9 mouse cellular contexts compared by ENCODE assay signal in genomic region chr14:54254670-54255202, GRCm38 (mm10). TPM values are rescaled to one million over a fixed set of nuclear protein-coding genes. Genes with fewer than 3 reads are reported as not detected.
DNase-seq lines count a peak whose midpoint lies in the region; ATAC-seq and TF ChIP-seq lines count a peak whose summit lies in the region.
"Had no signal": no experiment of that assay in that cellular context is flagged by ENCODE, and none has a peak within 500 bp of the region (broad histone marks: within the 10 kb centered on the region; RNA-seq: fewer than 3 reads in every experiment).

No protein-coding gene starts in this region.

- 69% methylated on average over 12 of the region's 12 CpGs for WGBS in forebrain, embryonic 11.5 days
- WGBS in intestine, embryonic 16.5 days = 46% methylated on average over 12 of the region's 12 CpGs
- WGBS in neural tube, embryonic 12.5 days = 74% methylated on average over 12 of the region's 12 CpGs

- ATAC-seq in forebrain, embryonic 11.5 days (replicated peaks; ENCODE audit: low FRiP score) = no peak
- no peak for ATAC-seq in intestine, embryonic 16.5 days
- no peak for ATAC-seq in neural tube, embryonic 12.5 days (ENCODE audit: low FRiP score, low read depth)

- H3K4me2 ChIP-seq in forebrain, embryonic 11.5 days (ENCODE audit: low read depth, low read length, severe bottlenecking) = peak overlapping the region; percentile 70
- H3K4me2 ChIP-seq in intestine, embryonic 16.5 days (ENCODE audit: low read depth, low read length) = peak overlapping the region; percentile 76
- peak overlapping the region; percentile 68 for H3K4me2 ChIP-seq in neural tube, embryonic 12.5 days (replicated peaks)

- H3K27me3 ChIP-seq in forebrain, embryonic 11.5 days (ENCODE audit: control insufficient read depth, insufficient read depth, low read length) = no peaks in the 10 kb centered on the region
- no peaks in the 10 kb centered on the region for H3K27me3 ChIP-seq in intestine, embryonic 16.5 days (replicated peaks; ENCODE audit: control insufficient read depth, insufficient read depth, low read length)
- 0 out of 2 replicates have a peak, but pooled peaks cover 3% of the 10 kb centered on the region for H3K27me3 ChIP-seq in neural tube, embryonic 12.5 days (replicated peaks)

- no peaks in the 10 kb centered on the region for H3K36me3 ChIP-seq in forebrain, embryonic 11.5 days (ENCODE audit: control insufficient read depth, insufficient read depth, low read length)
- no peaks in the 10 kb centered on the region for H3K36me3 ChIP-seq in intestine, embryonic 16.5 days (ENCODE audit: control insufficient read depth, insufficient read depth, low read length)
- peaks cover 2% of the 10 kb centered on the region; the same call in 1 of the 2 replicates for H3K36me3 ChIP-seq in neural tube, embryonic 12.5 days

- intact Hi-C loops in left cerebral cortex, adult 2 months (cut with DNase I) = loop anchor here (5.0 kb wide), 2 partner anchors 158 to 173 kb away; partner anchors contain the start of gene Mrpl52

- no peak for TF ChIP-seq CTCF in left cerebral cortex, adult 2 months (IDR thresholded peaks at IDR 0.05)

- H3K9ac ChIP-seq in forebrain, embryonic 11.5 days (ENCODE audit: low read length) = no peak overlapping the region
- 0 out of 2 replicates have a peak overlapping the region, but pooled peaks have one; percentile 1 for H3K9ac ChIP-seq in intestine, embryonic 16.5 days (ENCODE audit: low read depth, low read length)
- no peak overlapping the region for H3K9ac ChIP-seq in neural tube, embryonic 12.5 days

- H3K4me3 ChIP-seq in left cerebral cortex, adult 2 months = peak overlapping the region; percentile 81
- peak overlapping the region; percentile 60 for H3K4me3 ChIP-seq in forebrain, embryonic 11.5 days (ENCODE audit: low read depth, low read length)
- peak overlapping the region; percentile 88 for H3K4me3 ChIP-seq in intestine, embryonic 16.5 days (ENCODE audit: low read length)
- H3K4me3 ChIP-seq in neural tube, embryonic 12.5 days = peak overlapping the region; percentile 62

- H3K9me3 ChIP-seq in forebrain, embryonic 11.5 days (ENCODE audit: control insufficient read depth, low read length) = no peaks in the 10 kb centered on the region
- H3K9me3 ChIP-seq in intestine, embryonic 16.5 days (ENCODE audit: control insufficient read depth, low read length) = no peaks in the 10 kb centered on the region
- no peaks in the 10 kb centered on the region for H3K9me3 ChIP-seq in neural tube, embryonic 12.5 days

- peaks cover 6% of the 10 kb centered on the region; the same call in 1 of the 2 replicates for H3K4me1 ChIP-seq in forebrain, embryonic 11.5 days (replicated peaks; ENCODE audit: control insufficient read depth, insufficient read depth, low read length)
- peaks cover 35% of the 10 kb centered on the region for H3K4me1 ChIP-seq in intestine, embryonic 16.5 days (ENCODE audit: control insufficient read depth, insufficient read depth, low read length)
- peaks cover 31% of the 10 kb centered on the region for H3K4me1 ChIP-seq in neural tube, embryonic 12.5 days

- H3K27ac ChIP-seq in left cerebral cortex, adult 2 months = no peak overlapping the region; the same call in 1 of the 2 replicates
- H3K27ac ChIP-seq in forebrain, embryonic 11.5 days (ENCODE audit: low read depth, low read length) = no peak overlapping the region
- peak overlapping the region; percentile 95; the same call in 1 of the 2 replicates for H3K27ac ChIP-seq in intestine, embryonic 16.5 days (ENCODE audit: low read length)
- no peak overlapping the region for H3K27ac ChIP-seq in neural tube, embryonic 12.5 days

- DNase-seq in left cerebral cortex, adult 2 months (ENCODE audit: extremely low spot score in 1 of 2, low spot score in 2 of 2) = no peak
- DNase-seq in left cerebral cortex, adult 18-20 months (ENCODE audit: low spot score in 2 of 2) = no peak
- no peak for DNase-seq in forebrain, embryonic 11.5 days (ENCODE audit: low spot score)
- no peak for DNase-seq in spleen, postnatal 4 days (ENCODE audit: low spot score in 2 of 2)
- no peak for DNase-seq in adipocyte (ENCODE audit: low spot score)
- no peak for DNase-seq in lung, adult 18-20 months
- DNase-seq: thymus, postnatal 36 days had no signal

RNA-seq across cellular contexts. Expression of gene Abhd4, which starts 0.7 kb away (rescaled TPM):
- 10 to 100 TPM; 46.7 to 49.3 TPM for total RNA-seq in left cerebral cortex, adult 2 months (2021)
- 10 to 100 TPM; 42.8 to 46.2 TPM for total RNA-seq in left cerebral cortex, adult 18-20 months (2021)
- polyA plus RNA-seq in forebrain, embryonic 11.5 days (2014; fragmentation: Nextera tagmentation; extraction: Ambion mirVana) = 50.9 and 53.5 TPM in 2 replicates
- 47.4 and 47.8 TPM in 2 replicates for polyA plus RNA-seq in intestine, embryonic 16.5 days (2015; fragmentation: Nextera tagmentation; extraction: Ambion mirVana)
- polyA plus RNA-seq in neural tube, embryonic 12.5 days (2016; fragmentation: Nextera tagmentation; extraction: Ambion mirVana) = 45.1 and 48.7 TPM in 2 replicates

RNA-seq across cellular contexts. Expression of gene Dad1, which starts 0.8 kb away (rescaled TPM):
- 100 to 1,000 TPM; 106 to 115 TPM for total RNA-seq in left cerebral cortex, adult 2 months (2021)
- 100 to 1,000 TPM; 115 to 120 TPM for total RNA-seq in left cerebral cortex, adult 18-20 months (2021)
- 233 and 240 TPM in 2 replicates for polyA plus RNA-seq in forebrain, embryonic 11.5 days (2014; fragmentation: Nextera tagmentation; extraction: Ambion mirVana)
- 489 and 514 TPM in 2 replicates for polyA plus RNA-seq in intestine, embryonic 16.5 days (2015; fragmentation: Nextera tagmentation; extraction: Ambion mirVana)
- polyA plus RNA-seq in neural tube, embryonic 12.5 days (2016; fragmentation: Nextera tagmentation; extraction: Ambion mirVana) = 270 and 281 TPM in 2 replicates

RNA-seq across cellular contexts. Expression of gene Olfr49, which starts 30.0 kb away (rescaled TPM):
- not detected for total RNA-seq in left cerebral cortex, adult 2 months (2021)
- total RNA-seq in left cerebral cortex, adult 18-20 months (2021) = not detected
- polyA plus RNA-seq in forebrain, embryonic 11.5 days (2014; fragmentation: Nextera tagmentation; extraction: Ambion mirVana) = not detected in 2 replicates
- not detected in 2 replicates for polyA plus RNA-seq in intestine, embryonic 16.5 days (2015; fragmentation: Nextera tagmentation; extraction: Ambion mirVana)
- not detected in 2 replicates for polyA plus RNA-seq in neural tube, embryonic 12.5 days (2016; fragmentation: Nextera tagmentation; extraction: Ambion mirVana)
